Mouse (Mus musculus) heart, embryonic 10.5 days (tissue): ENCODE measurements around the gene Rgl3. TPM values are rescaled to one million over a fixed set of nuclear protein-coding genes. Genes with fewer than 3 reads are reported as not detected.

Experiments used
- DNase-seq: peaks from one replicate; pipeline ENCODE4 v3.0.0-alpha.2; 2017; ENCODE audit warnings: low spot score
- H3K27ac ChIP-seq: fragments of 300-500 bp; sonication (generic); 2 replicates; pipeline ENCODE4 v1.5.1; 2016; ENCODE audit warnings: mild to moderate bottlenecking
- H3K27me3 ChIP-seq: fragments of 300-500 bp; sonication (generic); 2 replicates; pipeline ENCODE4 v1.6.1; 2016; ENCODE audit warnings: mild to moderate bottlenecking; ENCODE audit not compliant: poor library complexity, insufficient read depth, severe bottlenecking
- H3K36me3 ChIP-seq: fragments of 300-500 bp; sonication (generic); 2 replicates; pipeline ENCODE4 v1.6.1; 2016; ENCODE audit warnings: mild to moderate bottlenecking, moderate library complexity
- H3K4me1 ChIP-seq: fragments of 300-500 bp; sonication (generic); 2 replicates; pipeline ENCODE4 v1.6.1; 2016; ENCODE audit warnings: mild to moderate bottlenecking
- H3K4me3 ChIP-seq: fragments of 300-500 bp; sonication (generic); 2 replicates; pipeline ENCODE4 v1.5.1; 2016; ENCODE audit warnings: mild to moderate bottlenecking, moderate library complexity
- H3K9me3 ChIP-seq: fragments of 300-500 bp; sonication (generic); 2 replicates; pipeline ENCODE4 v1.6.1; 2016; ENCODE audit warnings: mild to moderate bottlenecking, moderate library complexity
- WGBS: fragments of 180-500 bp; shearing (Covaris S2); methylation state at CpG from one replicate; pipeline ENCODE4 v1.1.7; 2016; 5-methylcytosine and 5-hydroxymethylcytosine counted together
- polyA plus RNA-seq: library from polyadenylated mRNA; unstranded; fragments of >200 nt; fragmentation: Nextera tagmentation; extraction: Ambion mirVana; gene quantifications from 2 replicates; pipeline ENCODE4 v1.2.1, GENCODE M21; 2016

Rgl3 gene
- polyA plus RNA-seq, 1 experiment from 2014 or later = 2.3 TPM

- no peak for DNase-seq
- Histone ChIP-seq H3K4me1 (peaks cover 10% of the 10 kb centered on the region; the same call in 1 of the 2 replicates), H3K36me3 (peaks cover 24% of the 10 kb centered on the region), H3K27me3 (peaks cover 15% of the 10 kb centered on the region), H3K4me3 (peak overlapping the region; percentile 73), H3K9me3 (no peaks in the 10 kb centered on the region), H3K27ac (peak overlapping the region; percentile 94)
- WGBS = 2% methylated on average over 18 of the region's 18 CpGs
Measured at GRCm38 (mm10) chr9:21955225-21955569, 34.0 kb downstream of the Rgl3 start.

- peaks cover 21% of the 10 kb centered on the region for H3K36me3 ChIP-seq
- DNase-seq = no peak
- no peak overlapping the region for H3K27ac ChIP-seq
- H3K27me3 ChIP-seq = peaks cover 12% of the 10 kb centered on the region
- WGBS = 81% methylated on average over 3 of the region's 3 CpGs
- no peaks in the 10 kb centered on the region for H3K9me3 ChIP-seq
- H3K4me1 ChIP-seq = peaks cover 10% of the 10 kb centered on the region; the same call in 1 of the 2 replicates
- H3K4me3 ChIP-seq = no peak overlapping the region
Measured at GRCm38 (mm10) chr9:21954635-21955034, 34.6 kb downstream of the Rgl3 start.

GRCm38 (mm10) chr9:21953600-21953999 is 35.6 kb downstream of the Rgl3 start:
- Histone ChIP-seq H3K27ac (no peak overlapping the region), H3K4me3 (no peak overlapping the region), H3K36me3 (peaks cover 12% of the 10 kb centered on the region; the same call in 1 of the 2 replicates), H3K27me3 (peaks cover 14% of the 10 kb centered on the region), H3K4me1 (peaks cover 10% of the 10 kb centered on the region; the same call in 1 of the 2 replicates), H3K9me3 (no peaks in the 10 kb centered on the region)
- 4% methylated on average over 3 of the region's 3 CpGs for WGBS
- DNase-seq = no peak

GRCm38 (mm10) chr9:21951977-21952376 is 37.3 kb downstream of the Rgl3 start:
- 78% methylated on average over 3 of the region's 3 CpGs for WGBS
- DNase-seq = no peak
- H3K36me3 ChIP-seq = no peaks in the 10 kb centered on the region

GRCm38 (mm10) chr9:21950322-21950721 is 38.9 kb downstream of the Rgl3 start:
- Histone ChIP-seq H3K4me3 (no peak overlapping the region), H3K27ac (no peak overlapping the region), H3K4me1 (peaks cover 6% of the 10 kb centered on the region), H3K9me3 (no peaks in the 10 kb centered on the region), H3K27me3 (peaks cover 47% of the 10 kb centered on the region), H3K36me3 (no peaks in the 10 kb centered on the region)
- no peak for DNase-seq
- WGBS = 13% methylated on average over 11 of the region's 11 CpGs

More at GRCm38 (mm10) chr9:21951977-21952376, 37.3 kb downstream of the Rgl3 start:
- H3K9me3 ChIP-seq = no peaks in the 10 kb centered on the region
- H3K4me3 ChIP-seq = no peak overlapping the region
- H3K27ac ChIP-seq = no peak overlapping the region
- peaks cover 30% of the 10 kb centered on the region for H3K27me3 ChIP-seq
- peaks cover 13% of the 10 kb centered on the region for H3K4me1 ChIP-seq

GRCm38 (mm10) chr9:21948790-21949189 is 40.5 kb downstream of the Rgl3 start:
- Histone ChIP-seq H3K27me3 (peaks cover 60% of the 10 kb centered on the region), H3K4me1 (peaks cover 10% of the 10 kb centered on the region), H3K27ac (no peak overlapping the region), H3K4me3 (no peak overlapping the region), H3K36me3 (no peaks in the 10 kb centered on the region), H3K9me3 (no peaks in the 10 kb centered on the region)
- WGBS = 62% methylated on average over 6 of the region's 6 CpGs
- no peak for DNase-seq

GRCm38 (mm10) chr9:21948146-21948545 is 41.1 kb downstream of the Rgl3 start:
- H3K27me3 ChIP-seq = peaks cover 67% of the 10 kb centered on the region
- peaks cover 15% of the 10 kb centered on the region for H3K4me1 ChIP-seq
- 49% methylated on average over 8 of the region's 8 CpGs for WGBS
- H3K27ac ChIP-seq = no peak overlapping the region
- no peaks in the 10 kb centered on the region for H3K36me3 ChIP-seq
- no peak overlapping the region for H3K4me3 ChIP-seq
- no peaks in the 10 kb centered on the region for H3K9me3 ChIP-seq
- DNase-seq = no peak

GRCm38 (mm10) chr9:21947540-21948130 is 41.6 kb downstream of the Rgl3 start:
- H3K4me3 ChIP-seq = peak overlapping the region; percentile 38
- DNase-seq = no peak

GRCm38 (mm10) chr9:21944267-21944666 is 45.0 kb downstream of the Rgl3 start:
- Histone ChIP-seq H3K4me3 (peak overlapping the region; percentile 25; the same call in 1 of the 2 replicates), H3K27ac (no peak overlapping the region), H3K9me3 (no peaks in the 10 kb centered on the region), H3K36me3 (no peaks in the 10 kb centered on the region), H3K4me1 (peaks cover 15% of the 10 kb centered on the region), H3K27me3 (peaks cover 66% of the 10 kb centered on the region)
- peak; percentile 77 for DNase-seq
- 15% methylated on average over 23 of the region's 23 CpGs for WGBS

More at GRCm38 (mm10) chr9:21947540-21948130, 41.6 kb downstream of the Rgl3 start:
- 4% methylated on average over 23 of the region's 28 CpGs for WGBS
- H3K36me3 ChIP-seq = no peaks in the 10 kb centered on the region
- H3K27me3 ChIP-seq = peaks cover 72% of the 10 kb centered on the region
- H3K27ac ChIP-seq = no peak overlapping the region
- peaks cover 15% of the 10 kb centered on the region for H3K4me1 ChIP-seq
- no peaks in the 10 kb centered on the region for H3K9me3 ChIP-seq

GRCm38 (mm10) chr9:21943638-21944037 is 45.6 kb downstream of the Rgl3 start:
- DNase-seq = no peak
- H3K27ac ChIP-seq = no peak overlapping the region
- WGBS = 38% methylated on average over 12 of the region's 12 CpGs
- H3K4me1 ChIP-seq = peaks cover 15% of the 10 kb centered on the region
- peaks cover 62% of the 10 kb centered on the region for H3K27me3 ChIP-seq
- H3K4me3 ChIP-seq = no peak overlapping the region; the same call in 1 of the 2 replicates
- H3K9me3 ChIP-seq = no peaks in the 10 kb centered on the region
- no peaks in the 10 kb centered on the region for H3K36me3 ChIP-seq

- Histone ChIP-seq H3K9me3 (no peaks in the 10 kb centered on the region), H3K27me3 (peaks cover 56% of the 10 kb centered on the region), H3K4me1 (peaks cover 15% of the 10 kb centered on the region), H3K4me3 (no peak overlapping the region), H3K36me3 (no peaks in the 10 kb centered on the region), H3K27ac (no peak overlapping the region)
- 67% methylated on average over 11 of the region's 12 CpGs for WGBS
- no peak for DNase-seq
Measured at GRCm38 (mm10) chr9:21943046-21943445, 46.2 kb downstream of the Rgl3 start.

- 80% methylated on average over 4 of the region's 4 CpGs for WGBS
- no peaks in the 10 kb centered on the region for H3K36me3 ChIP-seq
- no peak for DNase-seq
- peaks cover 27% of the 10 kb centered on the region for H3K27me3 ChIP-seq
- H3K27ac ChIP-seq = no peak overlapping the region
- H3K4me1 ChIP-seq = peaks cover 17% of the 10 kb centered on the region
- H3K9me3 ChIP-seq = no peaks in the 10 kb centered on the region
- no peak overlapping the region for H3K4me3 ChIP-seq
Measured at GRCm38 (mm10) chr9:21938234-21938855, 50.9 kb downstream of the Rgl3 start.

- Histone ChIP-seq H3K4me1 (peaks cover 22% of the 10 kb centered on the region), H3K9me3 (no peaks in the 10 kb centered on the region), H3K27me3 (peaks cover 26% of the 10 kb centered on the region; the same call in 1 of the 2 replicates), H3K4me3 (peak overlapping the region; percentile 71; the same call in 1 of the 2 replicates), H3K36me3 (no peaks in the 10 kb centered on the region), H3K27ac (no peak overlapping the region)
- no peak for DNase-seq
- WGBS = 83% methylated on average over 4 of the region's 4 CpGs
Measured at GRCm38 (mm10) chr9:21937711-21938175, 51.5 kb downstream of the Rgl3 start.
